Mouse (Mus musculus) thymus, postnatal 14 days (tissue): ENCODE measurements around the gene Wdr17.

ENCODE experiments used
- DNase-seq: peaks from one replicate; pipeline ENCODE4 v3.0.0; 2021

The Wdr17 gene

GRCm38 (mm10) chr8:54886987-54887785, at the start of gene Wdr17:
Gene Wdr17 (minus strand): TSS chr8:54887184.
- DNase-seq = no peak

- DNase-seq = no peak
Measured at GRCm38 (mm10) chr8:54932306-54932705, 45.3 kb upstream of the Wdr17 start.

GRCm38 (mm10) chr8:54924936-54925335, 38.0 kb upstream of the Wdr17 start:
- DNase-seq = no peak

GRCm38 (mm10) chr8:54922160-54922855, 35.3 kb upstream of the Wdr17 start:
- DNase-seq = no peak

- DNase-seq = no peak
Measured at GRCm38 (mm10) chr8:54917710-54918109, 30.7 kb upstream of the Wdr17 start.

GRCm38 (mm10) chr8:54912891-54913290, 25.9 kb upstream of the Wdr17 start:
- DNase-seq = no peak

GRCm38 (mm10) chr8:54899444-54899843, 12.5 kb upstream of the Wdr17 start:
- no peak for DNase-seq

GRCm38 (mm10) chr8:54894637-54895322, 7.8 kb upstream of the Wdr17 start:
- DNase-seq = no peak

- DNase-seq = no peak
Measured at GRCm38 (mm10) chr8:54894180-54894579, 7.2 kb upstream of the Wdr17 start.

- DNase-seq = no peak
Measured at GRCm38 (mm10) chr8:54886560-54886959, 424 bp downstream of the Wdr17 start.

- DNase-seq = no peak
Measured at GRCm38 (mm10) chr8:54876458-54876857, 10.5 kb downstream of the Wdr17 start.

GRCm38 (mm10) chr8:54864761-54865064, 22.3 kb downstream of the Wdr17 start:
- DNase-seq = no peak

GRCm38 (mm10) chr8:54864038-54864760, 22.8 kb downstream of the Wdr17 start:
- no peak for DNase-seq

GRCm38 (mm10) chr8:54836029-54836959, 50.7 kb downstream of the Wdr17 start:
- no peak for DNase-seq

GRCm38 (mm10) chr8:54829794-54830426, 57.1 kb downstream of the Wdr17 start:
- no peak for DNase-seq

GRCm38 (mm10) chr8:54827974-54828373, 59.0 kb downstream of the Wdr17 start:
- no peak for DNase-seq

- no peak for DNase-seq
Measured at GRCm38 (mm10) chr8:54822956-54823355, 64.0 kb downstream of the Wdr17 start.

- no peak for DNase-seq
Measured at GRCm38 (mm10) chr8:54818651-54819050, 68.3 kb downstream of the Wdr17 start.

- DNase-seq = no peak
Measured at GRCm38 (mm10) chr8:54808217-54808616, 78.8 kb downstream of the Wdr17 start.

GRCm38 (mm10) chr8:54806173-54806572, 80.8 kb downstream of the Wdr17 start:
- DNase-seq = no peak

- no peak for DNase-seq
Measured at GRCm38 (mm10) chr8:54792699-54793061, 94.3 kb downstream of the Wdr17 start.
